Mouse (Mus musculus) testis, postnatal 10 days (tissue): ENCODE data around the gene Olfr1124.
"Not testable (repeated sequence)": the region's sequence is repeated elsewhere in the genome, so short reads cannot be mapped to it uniquely, and the experiment has no call there.

Experiments used
- DNase-seq: peaks from one replicate; pipeline ENCODE4 v3.0.0; 2021; ENCODE audit warnings: low spot score

The Olfr1124 gene

DNA sequence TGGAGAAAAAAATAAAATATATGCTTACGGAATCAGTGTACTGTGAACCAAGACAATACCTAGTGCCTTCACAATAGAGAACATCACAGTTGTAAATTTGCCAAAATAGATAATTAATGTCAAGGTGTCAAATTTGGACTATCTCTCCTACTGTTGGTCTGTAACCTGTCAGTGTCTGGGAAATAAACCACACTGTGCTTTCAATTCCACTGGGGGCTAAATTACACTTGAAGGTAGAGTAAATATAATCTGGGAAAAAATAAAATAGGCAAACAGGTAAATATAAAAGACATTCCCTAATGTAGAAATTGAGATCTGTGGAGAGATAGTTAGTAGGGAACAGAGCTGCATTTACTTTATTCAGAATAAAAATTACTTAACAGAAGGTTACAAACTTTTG is at the start of gene Olfr1124:
Gene Olfr1124, plus strand, starts transcription at position 301 of the 400 bp plus-strand sequence.
- no peak for DNase-seq

DNA sequence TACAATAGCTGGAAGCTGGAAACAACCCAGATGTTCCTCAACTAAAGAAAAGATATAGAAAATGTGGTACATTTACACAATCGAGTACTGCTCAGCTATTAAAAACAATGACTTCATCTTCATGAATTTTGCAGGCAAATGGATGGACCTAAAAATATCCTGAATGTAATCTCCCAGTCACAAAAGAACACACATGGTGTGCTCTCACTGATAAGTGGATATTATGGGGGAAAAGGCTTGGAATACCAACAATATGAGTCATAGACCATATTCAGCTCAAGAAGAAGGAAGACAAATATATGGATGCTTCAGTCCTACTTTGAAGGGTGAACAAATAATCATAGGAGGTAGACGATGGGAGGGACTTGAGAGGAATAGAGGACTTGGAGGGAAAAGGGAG is 46.1 kb upstream of the Olfr1124 start:
- no peak for DNase-seq

DNA sequence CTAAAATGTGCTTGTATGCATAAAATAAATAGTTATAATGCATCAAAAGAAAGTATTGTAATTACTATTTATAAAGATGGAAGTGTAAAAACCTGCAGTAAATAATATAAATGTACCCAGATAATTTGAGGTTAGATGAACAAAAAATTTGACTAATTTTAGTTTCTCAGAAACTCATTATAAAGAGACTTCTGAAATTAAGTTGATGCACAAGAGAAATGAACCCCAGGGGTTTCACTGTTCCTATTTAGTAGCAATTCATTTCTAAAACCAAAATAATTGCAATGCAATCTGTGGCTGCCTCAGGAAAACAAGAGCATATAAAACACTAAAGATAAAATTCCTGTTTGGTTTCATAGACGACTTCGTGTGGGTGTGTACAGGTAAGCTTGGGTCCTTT is 44.5 kb upstream of the Olfr1124 start, which contains the start of gene Olfr1122:
Gene Olfr1122, plus strand, starts transcription at position 301 of the 400 bp plus-strand sequence.
- DNase-seq, result no peak

DNA sequence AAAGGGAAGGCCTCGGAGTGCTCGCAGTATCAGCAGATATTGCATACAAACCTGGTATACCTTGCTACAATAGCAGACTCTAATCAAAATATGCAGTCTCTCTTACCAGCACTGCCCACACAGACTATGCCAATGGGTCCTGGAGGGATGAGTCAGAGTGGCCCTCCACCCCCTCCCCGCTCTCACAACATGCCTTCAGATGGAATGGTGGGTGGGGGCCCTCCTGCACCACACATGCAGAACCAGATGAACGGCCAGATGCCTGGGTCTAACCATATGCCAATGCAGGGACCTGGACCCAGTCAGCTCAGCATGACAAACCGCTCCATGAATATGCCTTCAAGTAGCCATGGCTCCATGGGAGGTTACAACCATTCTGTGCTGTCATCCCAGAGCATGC is 36.5 kb upstream of the Olfr1124 start:
- DNase-seq, result not testable (repeated sequence)

DNA sequence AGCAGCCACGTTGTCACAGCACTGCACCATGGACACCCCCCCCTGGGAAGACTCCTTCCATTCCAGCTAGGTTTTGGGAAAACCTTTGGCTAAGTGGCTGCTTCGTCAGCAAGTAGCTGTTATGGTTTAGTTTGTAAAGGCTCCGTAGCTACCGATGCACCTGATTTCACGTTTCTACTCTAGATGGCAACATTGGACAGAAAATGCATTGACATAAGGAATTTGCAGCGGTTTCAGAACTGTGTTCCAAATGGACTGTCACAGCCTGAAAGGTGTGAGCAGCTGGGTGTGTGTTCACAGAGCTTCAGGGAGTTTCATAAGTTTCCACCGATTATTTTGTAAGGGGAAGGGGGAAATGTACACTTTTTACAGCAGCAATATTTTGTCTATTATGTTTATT is 35.4 kb upstream of the Olfr1124 start:
- not testable (repeated sequence) for DNase-seq

DNA sequence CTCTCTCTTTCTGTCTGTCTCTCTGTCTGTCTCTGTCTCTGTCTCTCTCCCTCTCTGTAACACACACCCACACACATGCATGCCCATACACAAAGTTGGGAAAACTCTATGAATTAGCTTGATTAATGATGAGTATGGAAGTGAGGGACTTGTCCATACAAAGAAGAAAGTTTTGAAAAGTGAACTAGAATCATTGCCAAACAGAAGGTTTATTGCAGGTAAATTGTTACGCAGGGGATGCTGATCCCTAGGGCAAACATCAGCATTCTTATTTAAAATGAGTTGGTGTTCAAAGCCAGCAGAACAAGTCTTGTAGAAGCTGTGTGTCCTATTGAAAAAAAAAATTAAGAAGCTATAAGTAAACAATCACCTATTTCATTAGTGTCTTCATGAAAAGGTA is 13.7 kb upstream of the Olfr1124 start, which contains the start of gene Olfr1123:
Gene Olfr1123, plus strand, starts transcription at position 301 of the 400 bp plus-strand sequence.
- DNase-seq, result no peak

DNA sequence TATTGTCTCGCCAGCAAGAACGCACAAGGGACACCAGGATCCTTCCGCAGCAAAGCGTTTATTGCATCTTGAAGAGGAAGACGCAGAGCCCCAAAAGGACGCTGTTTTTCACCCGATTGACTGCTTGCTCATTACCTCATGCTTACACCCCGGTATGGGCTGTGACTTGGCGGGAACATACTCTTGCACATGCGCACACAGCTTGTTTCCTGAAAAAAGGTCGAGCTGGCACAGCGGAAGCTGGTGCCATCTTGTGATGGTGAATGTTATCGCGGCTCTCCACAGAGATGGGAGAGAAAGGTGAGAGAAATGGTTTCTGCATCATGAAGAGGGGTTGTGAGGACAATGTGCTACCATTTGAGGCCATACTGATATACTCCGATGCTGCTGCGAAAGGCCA is 7.7 kb downstream of the Olfr1124 start:
- no peak for DNase-seq

DNA sequence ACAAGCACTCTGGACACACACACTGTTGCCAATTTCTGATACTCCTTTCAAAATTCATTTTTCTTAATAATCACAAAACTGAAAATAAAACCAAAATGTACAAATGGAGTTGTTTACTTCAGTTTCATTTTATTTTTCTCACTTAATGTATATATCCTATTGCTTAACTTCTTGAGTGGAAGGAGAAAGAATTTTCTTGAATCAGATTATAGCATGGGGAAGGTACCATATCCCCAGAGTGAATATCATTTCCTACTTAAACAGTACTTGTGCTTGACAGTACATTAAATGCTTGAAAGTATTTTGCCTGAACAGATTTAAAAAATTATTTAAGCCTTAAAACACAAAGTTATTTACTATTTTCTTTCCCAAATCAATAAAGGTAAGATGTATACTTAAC is 23.6 kb downstream of the Olfr1124 start, which contains the start of gene Olfr1126:
Gene Olfr1126, plus strand, starts transcription at position 301 of the 400 bp plus-strand sequence.
- no peak for DNase-seq

DNA sequence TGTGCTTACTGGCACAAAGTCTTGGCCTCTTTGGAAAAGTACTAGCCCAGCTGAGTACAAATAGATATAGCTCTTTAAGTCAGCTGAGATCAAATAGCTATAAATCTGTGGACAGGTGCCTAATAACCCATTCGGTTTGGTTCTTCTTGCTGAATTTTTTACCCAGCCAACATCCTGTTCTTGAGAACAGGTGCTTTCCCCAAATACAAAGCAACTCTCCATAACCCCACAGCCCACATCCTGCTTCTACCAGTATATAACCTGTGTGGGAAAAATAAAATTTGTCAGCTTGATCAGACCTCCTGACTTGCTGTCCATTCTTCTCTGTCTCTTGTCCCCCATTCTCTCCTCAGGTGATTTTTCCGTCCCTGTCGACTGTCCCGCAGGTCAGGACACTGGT is 31.7 kb downstream of the Olfr1124 start:
- no peak for DNase-seq

DNA sequence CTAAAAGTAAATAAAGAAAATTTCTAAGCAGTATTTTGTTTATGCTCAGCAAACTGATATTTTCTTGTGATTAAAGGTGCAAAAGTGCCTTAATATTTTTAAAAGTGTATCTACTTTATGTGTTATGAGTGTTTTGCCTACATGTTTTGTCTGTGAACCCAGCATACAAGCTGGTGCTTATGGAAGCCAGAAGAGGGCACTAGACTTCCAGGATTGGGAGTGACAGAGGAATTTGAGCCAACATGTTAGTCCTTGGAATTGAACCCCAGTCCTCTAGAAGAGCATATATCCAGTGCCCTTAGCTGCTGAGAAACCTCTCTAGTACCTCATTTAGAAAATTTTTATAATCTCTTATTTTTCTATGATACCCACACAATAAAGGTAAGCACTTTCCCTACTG is 50.1 kb downstream of the Olfr1124 start:
- DNase-seq, result no peak

DNA sequence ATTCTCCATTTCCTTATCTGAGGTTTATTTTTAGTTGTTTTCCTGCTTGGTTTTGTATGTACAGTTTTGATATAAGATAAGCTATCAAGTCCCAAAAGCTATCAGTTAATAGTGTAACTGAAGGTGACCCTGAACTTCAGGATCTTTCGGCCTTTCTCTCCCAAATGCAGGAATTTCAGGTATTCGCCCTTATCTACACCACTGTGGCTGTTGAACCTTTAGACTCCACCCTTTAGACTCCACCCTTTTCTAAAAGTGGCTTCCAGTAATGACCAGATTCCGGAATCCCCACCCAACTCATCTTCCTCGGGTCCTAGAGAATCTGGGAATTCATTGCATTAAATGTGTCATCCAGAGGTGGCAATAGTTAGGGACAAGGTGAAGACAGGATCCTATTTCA is 51.1 kb downstream of the Olfr1124 start:
- DNase-seq, result no peak

DNA sequence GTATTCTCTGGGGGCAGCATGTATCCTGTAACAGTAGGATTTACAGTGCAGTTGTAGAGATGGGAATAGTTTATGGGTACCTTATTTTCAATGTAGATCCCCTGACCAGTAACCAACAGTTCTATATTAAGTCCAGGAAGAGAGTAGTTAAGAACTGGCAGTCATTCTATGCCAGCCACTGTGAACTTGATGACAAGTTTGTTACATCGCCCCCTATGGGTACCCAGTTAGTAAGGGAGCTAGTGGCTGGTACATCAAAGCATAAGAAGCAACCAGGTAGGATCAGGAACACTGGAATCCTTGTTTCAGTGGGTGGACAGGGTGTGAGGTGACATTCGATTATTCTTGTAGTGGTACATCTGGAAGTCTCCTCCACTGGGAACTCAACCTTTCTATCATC is 52.2 kb downstream of the Olfr1124 start:
- no peak for DNase-seq
